Mouse (Mus musculus) urinary bladder, adult 18-20 months (tissue): ENCODE measurements around the gene Eif4g3.

Experiments used
- DNase-seq, 2 experiments: peaks; one replicate each; pipeline ENCODE4 v3.0.0; 2022; ENCODE audit warnings: low spot score in 2 of 2, mixed read lengths in 2 of 2

The Eif4g3 gene

DNA sequence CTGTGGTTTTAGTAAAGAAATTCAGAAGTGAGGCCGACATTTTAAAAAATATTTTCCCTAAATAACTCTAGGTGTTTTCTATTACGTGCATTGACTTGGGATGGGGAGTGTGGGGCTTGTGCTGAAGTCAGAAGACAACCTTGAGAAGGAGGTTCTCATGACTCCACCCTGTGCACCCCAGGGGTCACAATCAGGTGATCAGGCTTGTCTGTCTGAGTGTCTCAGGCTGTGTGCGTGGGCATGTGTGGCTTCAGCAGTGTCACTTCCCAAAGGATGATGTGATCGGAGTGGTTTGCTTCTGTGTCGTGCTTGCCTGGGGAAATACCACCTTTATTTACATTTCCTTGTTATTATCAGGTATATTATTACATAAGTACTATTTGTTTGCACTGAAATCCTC, 226.5 kb downstream of the Eif4g3 start:
- DNase-seq, result no peak

DNA sequence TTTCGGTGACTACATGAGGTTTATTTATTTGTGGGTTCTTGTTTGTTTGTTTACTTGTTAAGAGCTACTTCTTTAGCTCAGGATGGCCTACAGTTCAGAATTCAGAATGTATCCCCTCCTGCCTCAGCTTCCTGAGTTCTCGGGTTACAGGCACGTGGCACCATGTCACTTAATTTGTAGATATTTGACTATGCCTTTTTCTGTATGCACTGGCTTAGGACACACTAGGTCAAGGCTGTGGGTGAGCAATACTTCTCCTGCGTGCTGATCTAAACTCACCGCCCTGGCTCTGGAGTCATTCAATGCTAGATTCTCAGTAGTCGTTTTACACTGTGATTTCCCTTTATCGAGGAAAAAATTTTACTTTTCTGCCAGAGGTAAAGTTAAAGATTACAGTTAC, 227.9 kb downstream of the Eif4g3 start:
- DNase-seq, result no peak

GRCm38 (mm10) chr4:138221406-138221805, 228.6 kb downstream of the Eif4g3 start:
- no peak for DNase-seq

GRCm38 (mm10) chr4:138222396-138222795, 229.6 kb downstream of the Eif4g3 start:
- DNase-seq, result no peak

DNA sequence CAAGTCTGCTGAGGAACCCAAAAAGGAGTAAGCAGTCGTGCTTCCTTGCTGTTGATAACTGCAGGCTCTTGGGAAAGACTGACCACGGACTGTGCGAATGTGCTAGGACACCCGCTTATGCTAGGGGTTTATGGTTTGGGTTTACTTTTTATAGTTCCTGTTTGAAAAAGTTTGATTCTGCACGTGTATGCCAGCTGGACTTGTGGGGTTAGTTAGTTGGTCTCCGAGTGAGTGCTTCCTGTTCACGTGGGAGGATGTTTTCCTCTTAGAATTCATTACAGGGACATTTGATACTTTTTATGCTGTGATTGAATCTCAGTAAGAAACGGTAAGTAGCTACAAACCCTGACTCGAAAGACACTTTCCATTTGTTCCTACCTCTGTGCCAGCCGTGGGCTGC, 230.8 kb downstream of the Eif4g3 start:
- DNase-seq, result no peak

DNA sequence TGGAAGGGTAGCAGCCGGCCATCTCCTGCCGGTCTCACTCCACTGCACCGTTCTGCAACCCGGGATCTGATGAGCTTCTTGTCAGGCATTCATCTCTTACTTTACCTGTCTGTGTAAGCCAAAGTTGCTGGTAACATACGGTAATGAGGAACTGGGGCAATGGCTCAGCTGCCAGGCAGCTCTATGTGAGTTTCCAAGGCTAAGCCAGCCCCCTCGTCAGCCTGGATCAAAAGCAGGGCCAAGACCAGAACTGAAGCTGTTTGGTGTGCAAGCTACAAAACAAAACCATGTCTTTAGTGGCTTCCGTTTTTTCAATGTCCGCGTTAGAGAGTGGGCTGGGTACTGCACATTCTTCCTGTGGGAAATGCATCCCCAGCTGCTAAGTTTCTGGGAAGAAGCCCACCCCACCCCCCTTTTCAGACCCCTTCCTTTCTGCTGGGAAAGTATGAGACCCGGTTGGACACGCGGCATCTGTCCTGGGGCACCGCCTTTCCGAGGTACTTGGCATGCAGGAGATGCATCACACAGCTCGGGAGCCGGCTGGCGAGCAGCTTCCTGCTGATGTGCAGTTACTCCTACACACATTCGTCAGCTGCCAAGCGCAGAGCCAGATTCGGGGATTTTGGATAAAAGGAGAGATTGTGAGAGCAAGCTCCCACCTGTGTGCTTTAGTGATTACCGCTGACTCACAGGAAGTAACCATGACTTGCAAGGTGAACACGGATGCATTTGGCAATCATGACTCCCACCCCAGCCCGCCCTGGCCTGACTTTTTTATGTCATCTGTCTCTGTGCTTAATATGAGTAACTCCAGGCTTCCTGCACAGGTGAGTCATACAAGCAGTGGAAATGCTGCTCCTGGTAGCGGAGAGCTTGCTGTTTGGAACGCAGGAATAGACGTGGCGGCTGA, 254.2 kb downstream of the Eif4g3 start:
- peak in 1 of 2 experiments; percentile 10 for DNase-seq

DNA sequence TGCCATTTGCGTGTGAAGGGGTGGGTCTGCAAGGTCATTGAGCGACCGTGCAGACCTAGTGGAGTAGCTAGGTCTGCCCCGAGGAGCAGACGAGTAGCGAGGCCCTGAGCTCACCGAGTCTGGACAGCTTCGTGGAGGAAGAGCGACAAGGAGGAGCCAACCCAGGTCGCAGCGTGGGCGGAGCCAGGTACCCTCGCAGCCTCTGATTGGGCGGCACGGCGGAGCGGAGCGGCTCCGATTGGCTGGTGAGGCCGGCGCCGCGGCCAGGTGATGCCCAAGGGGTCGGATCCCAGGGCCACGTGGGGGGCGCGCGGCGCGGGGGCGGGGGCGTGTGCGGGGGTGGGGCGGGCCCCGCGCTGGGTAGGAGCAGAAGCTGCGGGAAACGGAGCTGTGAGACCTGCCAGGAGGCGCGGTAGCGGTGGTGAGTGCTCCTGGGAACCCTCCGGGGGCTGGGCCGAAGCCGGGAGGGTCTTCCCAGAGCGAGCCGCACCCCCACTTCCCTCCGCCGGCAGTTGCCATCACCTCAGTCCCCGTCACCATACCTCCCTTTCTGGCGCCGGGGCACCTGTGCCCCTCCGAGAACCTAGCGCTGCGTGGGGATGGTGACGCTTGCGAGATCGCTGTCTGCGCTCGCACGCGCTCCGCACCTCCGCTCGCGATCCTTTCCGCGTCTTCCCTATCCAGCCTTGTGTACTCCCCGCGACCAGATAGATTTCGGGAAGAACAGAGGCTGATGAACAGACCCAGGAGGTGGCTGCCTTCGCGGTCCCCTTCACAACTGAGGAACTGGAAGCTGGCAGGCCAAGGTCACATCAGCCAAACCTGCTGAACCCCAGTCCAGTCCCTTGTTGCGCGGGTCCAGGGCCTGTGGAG, 257.5 kb downstream of the Eif4g3 start, which contains the start of the genes Sh2d5 and Kif17:
Gene Sh2d5, plus strand, starts transcription at position 316 of the 873 bp plus-strand sequence.
Gene Kif17, plus strand, starts transcription at position 348 of the 873 bp plus-strand sequence.
- DNase-seq, result peak; percentile 34 to 38

DNA sequence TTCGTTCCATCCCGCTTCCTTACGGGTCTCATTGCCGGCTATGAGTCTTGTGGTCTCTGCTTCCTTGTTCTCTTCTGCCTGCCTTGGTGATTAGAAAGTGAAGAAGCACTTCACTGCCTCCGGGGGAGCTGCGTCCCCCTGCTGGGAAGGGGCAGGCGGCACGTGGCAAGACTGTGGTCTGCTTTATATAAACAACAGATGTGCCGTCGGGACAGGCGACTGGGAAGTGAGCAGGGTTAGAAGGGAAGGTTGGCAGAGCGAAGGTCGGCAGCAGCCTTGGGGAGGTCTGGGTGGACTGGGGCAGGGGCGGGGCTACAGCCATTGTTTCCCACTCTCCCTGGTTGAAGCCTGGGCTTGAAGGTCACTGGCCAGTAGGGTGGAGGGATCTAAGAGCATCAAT, 259.0 kb downstream of the Eif4g3 start:
- DNase-seq, result no peak

DNA sequence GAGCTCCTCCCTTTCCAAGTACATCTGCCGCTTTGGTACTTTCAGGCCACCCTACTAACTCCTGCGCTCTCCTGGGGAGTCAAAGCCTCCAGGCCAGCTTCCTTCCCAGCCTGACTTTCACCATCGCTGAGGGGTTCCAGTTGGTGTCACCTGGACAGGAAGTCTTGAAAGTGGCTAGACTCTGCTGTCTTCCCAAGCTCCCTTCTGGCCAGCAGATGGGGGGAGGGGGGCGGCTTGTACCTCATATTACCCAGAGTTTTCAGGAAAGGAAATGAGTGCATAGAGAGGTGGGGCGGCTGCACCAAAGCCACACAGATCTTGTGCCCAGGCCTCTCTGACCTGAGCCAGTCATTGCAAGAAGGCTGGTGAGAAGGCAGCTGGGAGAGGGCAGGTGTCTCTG, 259.4 kb downstream of the Eif4g3 start:
- DNase-seq, result no peak

GRCm38 (mm10) chr4:138257116-138257687, 264.4 kb downstream of the Eif4g3 start:
- no peak for DNase-seq
